Mouse (Mus musculus) thymus, adult 2 months (tissue): ENCODE measurements around the gene Hnrnpl.

Experiments used
- CTCF ChIP-seq: fragments of 200-500 bp; IDR thresholded peaks from 2 replicates; pipeline ENCODE4 v1.5.1; 2012; ENCODE audit warnings: mild to moderate bottlenecking, control low read depth, low read length, moderate library complexity, borderline replicate concordance; ENCODE audit not compliant: control insufficient read depth, poor library complexity, insufficient read depth; ENCODE audit errors: extremely low read depth
- POLR2A ChIP-seq: fragments of 200-500 bp; IDR thresholded peaks from 2 replicates; pipeline ENCODE4 v1.6.1; 2012; ENCODE audit warnings: mild to moderate bottlenecking, low read length, control low read depth, moderate library complexity; ENCODE audit not compliant: control insufficient read depth, poor library complexity, insufficient read depth; ENCODE audit errors: extremely low read depth

GRCm38 (mm10) chr7:28836936-28837335 is 28.6 kb downstream of the Hnrnpl start:
- TF ChIP-seq CTCF (no peak), POLR2A (no peak)
